Mouse (Mus musculus) small intestine, adult 2 months (tissue): ENCODE results near the gene Olfr643. TPM values are rescaled to one million over a fixed set of nuclear protein-coding genes. Genes with fewer than 3 reads are reported as not detected.

Experiments used
- H3K27ac ChIP-seq: fragments of 200-500 bp; 2 replicates; pipeline ENCODE4 v1.5.1; 2012; ENCODE audit warnings: low read depth, low read length, control low read depth, inconsistent platforms; ENCODE audit not compliant: insufficient read depth
- H3K27me3 ChIP-seq: fragments of 200-500 bp; 2 replicates; pipeline ENCODE4 v1.6.1; 2012; ENCODE audit warnings: mild to moderate bottlenecking, moderate library complexity, low read length, inconsistent platforms; ENCODE audit not compliant: control insufficient read depth, insufficient read depth
- H3K36me3 ChIP-seq: fragments of 200-500 bp; 2 replicates; pipeline ENCODE4 v1.6.1; 2012; ENCODE audit warnings: mild to moderate bottlenecking, low read length, control low read depth, inconsistent platforms; ENCODE audit not compliant: control insufficient read depth, insufficient read depth
- H3K4me1 ChIP-seq: fragments of 200-500 bp; 2 replicates; pipeline ENCODE4 v1.6.1; 2012; ENCODE audit warnings: low read length, inconsistent platforms, mixed read lengths; ENCODE audit not compliant: control insufficient read depth, insufficient read depth, insufficient read length
- H3K4me3 ChIP-seq: fragments of 200-500 bp; 2 replicates; pipeline ENCODE4 v1.5.1; 2012; ENCODE audit warnings: low read depth, mild to moderate bottlenecking, control low read depth, inconsistent platforms, low read length, moderate library complexity
- CTCF ChIP-seq: fragments of 200-500 bp; IDR thresholded peaks from 2 replicates; pipeline ENCODE4 v1.5.1; 2012; ENCODE audit warnings: low read depth, mild to moderate bottlenecking, control low read depth, inconsistent platforms, low read length, moderate library complexity, mixed read lengths; ENCODE audit not compliant: insufficient replicate concordance, insufficient read length; ENCODE audit errors: extremely low read depth
- POLR2A ChIP-seq: fragments of 200-500 bp; IDR thresholded peaks from 2 replicates; pipeline ENCODE4 v1.6.1; 2012; ENCODE audit warnings: low read depth, mild to moderate bottlenecking, control low read depth, inconsistent platforms, low read length, moderate library complexity
- WGBS: fragments of 180-500 bp; shearing (Covaris S2); methylation state at CpG from one replicate; pipeline ENCODE4 v1.1.7; 2018; 5-methylcytosine and 5-hydroxymethylcytosine counted together
- polyA plus RNA-seq: library from polyadenylated mRNA; depleted of rRNA; stranded (reverse); fragments of >200 nt; gene quantifications from 2 replicates; pipeline ENCODE4 v1.2.3, GENCODE M21; 2012

The Olfr643 gene
- polyA plus RNA-seq, 1 experiment = not detected

GRCm38 (mm10) chr7:104143179-104143578 is 6.0 kb upstream of the Olfr643 start, which contains the start of gene Ubqln3:
Gene Ubqln3, minus strand, starts transcription at chr7:104143279.
- Histone ChIP-seq H3K27ac (no peak within 1 kb of the TSS), H3K4me1 (no peaks in the 10 kb centered on the region), H3K4me3 (no peak within 1 kb of the TSS), H3K36me3 (no peaks in the 10 kb centered on the region), H3K27me3 (no peaks in the 10 kb centered on the region)
- WGBS = 70% methylated on average over 3 of the region's 3 CpGs
- TF ChIP-seq POLR2A (no peak), CTCF (no peak)

- Histone ChIP-seq H3K27me3 (no peaks in the 10 kb centered on the region), H3K27ac (no peak within 1 kb of the TSS), H3K36me3 (no peaks in the 10 kb centered on the region), H3K4me3 (no peak within 1 kb of the TSS), H3K4me1 (no peaks in the 10 kb centered on the region)
- no peak for TF ChIP-seq POLR2A
- no peak for TF ChIP-seq CTCF
- 88% methylated on average over 5 of the region's 5 CpGs for WGBS
Measured at GRCm38 (mm10) chr7:104129726-104130125, 7.5 kb downstream of the Olfr643 start, which contains the start of gene Ubqln5. Gene Ubqln5, minus strand, starts transcription at chr7:104129826.

GRCm38 (mm10) chr7:104104757-104104972 is 32.5 kb downstream of the Olfr643 start, which contains the start of gene Olfr646:
Gene Olfr646, plus strand, starts transcription at chr7:104104873.
- Histone ChIP-seq H3K27ac (no peak within 1 kb of the TSS), H3K4me3 (no peak within 1 kb of the TSS), H3K4me1 (no peaks in the 10 kb centered on the region), H3K36me3 (no peaks in the 10 kb centered on the region), H3K27me3 (no peaks in the 10 kb centered on the region)
- no peak for TF ChIP-seq CTCF
- no peak for TF ChIP-seq POLR2A

GRCm38 (mm10) chr7:104103913-104104756 is 33.1 kb downstream of the Olfr643 start:
- H3K27me3 ChIP-seq = no peaks in the 10 kb centered on the region
- TF ChIP-seq POLR2A (no peak), CTCF (no peak)
- no peak overlapping the region for H3K27ac ChIP-seq
- H3K36me3 ChIP-seq = no peaks in the 10 kb centered on the region
- no peak overlapping the region for H3K4me3 ChIP-seq
- WGBS = 55% methylated on average over 4 of the region's 4 CpGs
- no peaks in the 10 kb centered on the region for H3K4me1 ChIP-seq

GRCm38 (mm10) chr7:104085365-104085764 is 51.8 kb downstream of the Olfr643 start, which contains the start of gene Olfr645:
Gene Olfr645, minus strand, starts transcription at chr7:104085465.
- WGBS = 58% methylated on average over 1 of the region's 1 CpGs
- TF ChIP-seq POLR2A (no peak), CTCF (no peak)
- no peaks in the 10 kb centered on the region for H3K27me3 ChIP-seq
- H3K36me3 ChIP-seq = no peaks in the 10 kb centered on the region
- H3K4me3 ChIP-seq = no peak within 1 kb of the TSS
- no peak within 1 kb of the TSS for H3K27ac ChIP-seq
- H3K4me1 ChIP-seq = no peaks in the 10 kb centered on the region

GRCm38 (mm10) chr7:104071769-104072168 is 65.4 kb downstream of the Olfr643 start, which contains the start of gene Olfr644:
Gene Olfr644, minus strand, starts transcription at chr7:104071869.
- H3K4me1 ChIP-seq = no peaks in the 10 kb centered on the region
- TF ChIP-seq CTCF (no peak), POLR2A (no peak)
- no peak within 1 kb of the TSS for H3K4me3 ChIP-seq
- WGBS = 53% methylated on average over 2 of the region's 2 CpGs
- H3K27me3 ChIP-seq = no peaks in the 10 kb centered on the region
- H3K36me3 ChIP-seq = no peaks in the 10 kb centered on the region
- no peak within 1 kb of the TSS for H3K27ac ChIP-seq

- 50% methylated on average over 2 of the region's 2 CpGs for WGBS
- H3K27ac ChIP-seq = no peak within 1 kb of the TSS
- no peaks in the 10 kb centered on the region for H3K27me3 ChIP-seq
- no peaks in the 10 kb centered on the region for H3K36me3 ChIP-seq
- H3K4me1 ChIP-seq = no peaks in the 10 kb centered on the region
- H3K4me3 ChIP-seq = no peak within 1 kb of the TSS
- TF ChIP-seq CTCF (no peak), POLR2A (no peak)
Measured at GRCm38 (mm10) chr7:104061345-104061744, 75.9 kb downstream of the Olfr643 start, which contains the start of gene 4930516K23Rik. Gene 4930516K23Rik, minus strand, starts transcription at chr7:104061445.
